Mouse (Mus musculus) mesoderm, embryonic 11.5 days (tissue): ENCODE results near the gene Carm1.
"Not testable (repeated sequence)": the region's sequence is repeated elsewhere in the genome, so short reads cannot be mapped to it uniquely, and the experiment has no call there.

Experiments used
- DNase-seq: peaks from one replicate; pipeline ENCODE4 v3.0.0-alpha.2; 2012; ENCODE audit warnings: low read depth, low spot score

The Carm1 gene

DNA sequence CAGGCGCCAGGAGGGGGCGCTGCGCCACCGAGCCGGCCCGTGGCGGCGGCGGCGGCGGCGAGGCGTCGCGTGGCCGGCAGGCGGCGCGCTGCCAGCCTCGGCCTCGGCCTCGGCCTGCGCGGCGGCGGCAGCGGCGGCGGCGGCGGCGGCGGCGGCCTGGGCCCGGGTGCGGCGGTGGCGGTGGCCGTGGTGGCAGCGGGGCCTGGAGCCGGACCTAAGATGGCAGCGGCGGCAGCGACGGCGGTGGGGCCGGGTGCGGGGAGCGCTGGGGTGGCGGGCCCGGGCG is at the start of gene Carm1:
Gene Carm1 (plus strand): TSS at position 106 of the 286 bp plus-strand sequence.
- DNase-seq: no peak

- no peak for DNase-seq
Observed at GRCm38 (mm10) chr9:21497050-21497542, 49.6 kb upstream of the Carm1 start.

DNA sequence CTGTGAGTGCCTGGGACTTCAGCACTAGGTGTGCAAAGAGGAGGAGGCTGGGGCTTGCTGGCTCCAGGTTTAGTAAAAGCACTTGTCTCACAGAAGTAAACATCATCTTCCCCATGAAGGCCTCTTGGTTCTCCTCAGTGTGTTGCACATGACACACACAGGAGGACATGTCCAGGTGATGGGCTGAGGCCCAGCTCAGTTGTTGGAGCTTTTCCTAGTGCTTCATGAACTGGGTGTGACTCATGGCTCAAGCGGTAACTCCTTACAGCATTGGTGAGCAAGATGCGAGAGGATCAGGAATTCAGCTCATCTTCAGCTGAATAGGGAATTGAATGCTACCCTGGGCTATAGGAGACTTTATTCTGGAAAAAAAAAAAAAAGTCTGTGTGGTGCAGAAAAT is 49.0 kb upstream of the Carm1 start:
- DNase-seq: no peak

DNA sequence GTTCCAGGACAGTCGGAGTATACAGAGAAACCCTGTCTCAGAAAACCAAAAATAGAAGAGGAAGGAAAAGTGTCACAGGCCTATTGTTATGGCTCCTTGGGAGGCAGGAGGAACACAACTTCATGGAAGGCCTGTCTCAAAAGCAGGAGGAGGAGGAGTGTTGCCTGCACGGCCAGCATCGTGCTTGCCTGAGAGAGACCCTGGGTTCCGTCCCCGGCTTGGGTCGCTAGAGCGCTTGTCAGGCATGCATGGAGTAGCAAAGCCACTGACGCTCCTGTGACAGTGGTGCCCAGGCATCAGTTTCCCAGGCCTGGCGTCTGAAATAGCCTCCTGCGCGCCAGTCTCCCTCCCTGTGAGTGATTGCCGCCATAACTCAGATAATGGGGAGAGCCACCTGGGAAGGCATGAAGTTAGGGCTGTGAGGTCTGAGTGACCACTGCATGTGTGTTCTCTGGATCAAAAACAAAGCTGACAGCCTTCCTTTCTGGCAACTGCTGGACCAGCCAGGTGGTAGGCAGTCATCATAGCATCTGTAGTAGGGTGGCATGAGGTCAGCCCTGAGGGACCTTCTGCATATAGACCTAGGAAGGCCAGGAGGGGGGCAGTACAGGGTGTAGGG is 48.3 kb upstream of the Carm1 start:
- no peak for DNase-seq

GRCm38 (mm10) chr9:21503352-21503751 is 43.3 kb upstream of the Carm1 start:
- DNase-seq: no peak

- DNase-seq: no peak
Observed at GRCm38 (mm10) chr9:21505767-21506166, 40.9 kb upstream of the Carm1 start.

DNA sequence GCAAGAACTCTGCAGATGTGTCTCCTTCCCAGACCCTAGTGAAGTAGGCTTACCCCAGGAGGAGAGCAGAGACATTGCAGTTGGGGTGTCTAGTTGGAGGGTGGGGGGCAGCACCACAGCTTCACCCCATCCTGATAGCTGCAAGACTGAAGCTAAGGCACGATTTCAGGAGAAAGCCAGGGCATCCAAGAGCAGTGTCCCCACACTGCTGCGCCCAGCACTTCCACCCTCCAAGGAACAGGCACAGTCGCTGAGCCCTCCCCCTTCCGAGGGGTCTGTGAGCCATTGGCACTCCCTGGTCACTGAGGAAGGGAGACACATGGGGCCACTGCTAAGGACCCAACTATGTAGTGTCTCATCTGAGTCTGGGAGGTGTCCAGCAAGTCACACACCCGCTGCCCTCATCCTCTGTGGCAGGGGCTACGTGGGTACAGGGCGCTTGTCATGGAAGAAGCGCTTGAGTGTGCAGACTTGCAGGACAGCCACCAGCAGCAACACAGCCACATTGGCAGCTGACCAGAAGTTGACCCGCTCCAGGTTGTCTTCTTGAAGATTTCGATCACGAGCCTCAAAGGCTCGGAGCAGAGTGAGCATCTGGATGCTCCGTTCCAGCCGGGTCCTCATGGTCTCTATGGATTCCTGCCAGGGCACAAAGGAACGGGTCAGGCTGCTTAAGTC is 38.8 kb upstream of the Carm1 start:
- no peak for DNase-seq

DNA sequence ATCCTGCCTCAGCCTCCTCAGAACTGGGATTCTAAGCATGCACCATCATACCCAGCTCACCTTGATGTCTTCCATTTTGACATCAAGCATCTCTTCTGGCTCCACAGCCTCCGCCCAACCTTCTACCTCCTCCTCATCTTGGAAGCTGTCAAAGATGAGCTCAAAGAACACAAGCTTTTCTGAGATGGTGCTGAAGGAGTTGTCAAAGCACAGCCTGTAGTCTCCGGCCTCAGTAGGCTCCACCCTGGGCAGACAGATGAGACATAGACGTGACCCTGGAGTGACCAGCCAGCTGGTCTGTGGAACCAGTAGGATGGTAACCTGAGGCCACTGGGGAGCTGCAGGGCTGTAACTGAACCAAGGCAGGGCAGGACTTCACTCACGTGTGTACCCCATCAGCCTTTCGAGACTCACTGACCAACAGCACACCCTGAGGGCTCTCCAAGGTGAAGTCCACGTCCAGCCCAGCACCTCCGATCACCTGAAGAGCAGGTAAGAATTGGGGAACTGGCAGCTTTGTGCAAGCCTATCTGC is 37.8 kb upstream of the Carm1 start:
- DNase-seq: no peak

- DNase-seq: peak; percentile 95
Observed at GRCm38 (mm10) chr9:21509772-21510688, 36.7 kb upstream of the Carm1 start, which contains the start of gene Tmed1. Gene Tmed1 (minus strand): TSS chr9:21510252.

GRCm38 (mm10) chr9:21510689-21511015 is 36.0 kb upstream of the Carm1 start:
- no peak for DNase-seq

DNA sequence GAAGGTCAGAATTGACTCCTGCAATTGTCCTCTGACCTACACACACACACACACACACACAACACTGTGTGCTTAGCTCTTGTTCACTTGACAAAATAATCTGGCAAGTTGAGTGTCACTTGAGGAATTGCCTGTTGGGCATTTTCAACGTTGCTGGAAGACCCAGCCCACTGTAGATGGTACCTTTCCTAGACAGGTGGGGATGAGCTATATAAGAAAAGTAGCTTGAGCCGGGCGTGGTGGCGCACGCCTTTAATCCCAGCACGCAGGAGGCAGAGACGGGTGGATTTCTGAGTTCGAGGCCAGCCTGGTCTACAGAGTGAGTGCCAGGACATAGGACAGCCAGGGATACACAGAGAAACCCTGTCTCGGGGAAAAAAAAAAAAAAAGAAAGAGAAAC is 35.6 kb upstream of the Carm1 start:
- no peak for DNase-seq

DNA sequence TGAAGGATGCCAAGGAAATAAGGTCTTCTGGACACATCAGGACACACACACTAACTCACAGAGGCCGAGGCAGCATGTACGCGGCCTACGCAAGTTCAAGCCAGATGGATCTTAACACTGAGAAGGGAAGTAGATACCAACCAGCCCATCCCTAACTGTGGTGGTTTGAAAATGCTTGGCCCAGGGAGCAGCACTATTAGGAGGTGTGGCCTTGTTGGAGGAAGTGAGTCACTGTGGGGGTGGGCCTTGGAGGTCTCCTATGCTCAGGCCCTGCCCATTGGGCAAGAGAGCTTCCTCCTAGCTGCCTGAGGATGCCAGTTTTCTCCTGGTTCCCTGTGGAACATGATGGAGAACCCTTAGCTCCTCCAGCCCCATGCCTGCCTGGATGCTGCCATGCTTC is 33.2 kb upstream of the Carm1 start:
- no peak for DNase-seq

GRCm38 (mm10) chr9:21517947-21518495 is 28.7 kb upstream of the Carm1 start:
- DNase-seq: no peak

DNA sequence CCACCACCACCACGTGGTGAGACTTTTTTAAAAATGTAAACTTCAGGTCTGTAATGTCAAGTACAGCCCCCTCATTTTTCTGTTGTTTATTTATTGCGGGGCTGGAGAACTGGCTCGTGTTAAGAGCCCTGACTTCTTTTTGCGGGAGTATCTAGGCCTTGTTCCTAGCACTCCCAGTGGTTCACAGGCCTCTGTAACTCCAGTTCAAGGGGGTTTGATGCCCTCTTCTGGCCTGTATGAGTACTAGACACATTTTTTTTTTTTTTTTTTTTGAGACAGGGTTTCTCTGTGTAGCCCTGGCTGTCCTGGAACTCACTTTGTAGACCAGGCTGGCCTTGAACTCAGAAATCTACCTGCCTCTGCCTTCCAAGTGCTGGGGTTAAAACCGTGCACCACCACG is 28.0 kb upstream of the Carm1 start:
- not testable (repeated sequence) for DNase-seq

GRCm38 (mm10) chr9:21525142-21525936 is 21.4 kb upstream of the Carm1 start:
- no peak for DNase-seq

GRCm38 (mm10) chr9:21525937-21526633 is 20.6 kb upstream of the Carm1 start, which contains the start of gene AB124611:
Gene AB124611 (plus strand): TSS chr9:21526176.
- no peak for DNase-seq

- no peak for DNase-seq
Observed at GRCm38 (mm10) chr9:21526634-21526944, 20.1 kb upstream of the Carm1 start.

GRCm38 (mm10) chr9:21527100-21527801 is 19.4 kb upstream of the Carm1 start:
- no peak for DNase-seq

GRCm38 (mm10) chr9:21527917-21528324 is 18.8 kb upstream of the Carm1 start:
- DNase-seq: no peak

DNA sequence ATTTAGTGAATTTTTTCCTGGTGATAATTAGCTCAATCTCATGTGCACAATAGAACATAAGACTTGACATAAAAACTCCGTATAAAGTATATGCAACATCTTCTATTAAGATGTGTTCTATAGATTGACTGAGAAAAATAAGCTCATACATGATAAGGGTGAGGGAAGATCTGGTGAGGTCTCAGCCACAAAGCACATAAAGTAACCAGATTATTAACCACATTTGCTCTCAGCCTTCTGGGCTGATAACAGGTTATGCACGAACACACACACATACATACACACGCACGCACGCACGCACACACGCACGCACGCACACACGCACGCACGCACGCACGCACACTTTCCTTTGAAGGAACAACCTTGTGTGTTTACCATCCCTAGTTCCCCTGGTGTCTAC is 10.2 kb upstream of the Carm1 start:
- no peak for DNase-seq
